In genomic region chr1:120116106-120116505, GRCm38 (mm10) we compare ENCODE assay signal across 9 mouse cellular contexts. TPM values are rescaled to one million over a fixed set of nuclear protein-coding genes. Genes with fewer than 3 reads are reported as not detected.
A peak's percentile ranks its signal among the peaks of the same experiment; 100 is the strongest.
DNase-seq lines count a peak whose midpoint lies in the region; ATAC-seq lines count a peak whose summit lies in the region.
"Had no signal": no experiment of that assay in that cellular context is flagged by ENCODE, and none has a peak within 500 bp of the region (broad histone marks: within the 10 kb centered on the region; RNA-seq: fewer than 3 reads in every experiment).

No protein-coding gene starts in this region.

- peak; percentile 31 for DNase-seq in gastrocnemius, adult 18-20 months (ENCODE audit: low spot score)
- no peak for DNase-seq in gastrocnemius, postnatal 36 days
- DNase-seq in right cerebral cortex, postnatal 10 days (ENCODE audit: low spot score in 2 of 2), result peak; percentile 39 to 49
- DNase-seq in right cerebral cortex, postnatal 36 days (ENCODE audit: low spot score in 2 of 2), result no peak
- peak; percentile 91 for DNase-seq in kidney, adult 9 months
- DNase-seq in Muller cell, postnatal 12 days (ENCODE audit: inconsistent ontology term), result no peak
- DNase-seq in thymus, postnatal 0 days (ENCODE audit: low spot score), result no peak

- H3K36me3 ChIP-seq in stomach, embryonic 16.5 days (ENCODE audit: control insufficient read depth, insufficient read depth, low read length), result peaks cover 27% of the 10 kb centered on the region

- peaks cover 5% of the 10 kb centered on the region; the same call in 1 of the 2 replicates for H3K9me3 ChIP-seq in stomach, embryonic 16.5 days (replicated peaks; ENCODE audit: control insufficient read depth, low read length)

- H3K27ac ChIP-seq in stomach, embryonic 16.5 days (ENCODE audit: low read length), result no peak overlapping the region
- H3K27ac ChIP-seq: liver, embryonic 14.5 days had no signal

- ATAC-seq in stomach, embryonic 16.5 days (ENCODE audit: insufficient read depth, low FRiP score), result 0 out of 2 replicates have a peak, but pooled peaks have one; percentile 1

- no peak overlapping the region for H3K4me2 ChIP-seq in stomach, embryonic 16.5 days (ENCODE audit: low read depth, low read length)

- no peaks in the 10 kb centered on the region for H3K27me3 ChIP-seq in stomach, embryonic 16.5 days (ENCODE audit: control insufficient read depth, insufficient read depth, low read length)

- 77% methylated on average over 11 of the region's 11 CpGs for WGBS in stomach, embryonic 16.5 days

- peaks cover 22% of the 10 kb centered on the region for H3K4me1 ChIP-seq in stomach, embryonic 16.5 days (ENCODE audit: control insufficient read depth, insufficient read depth, low read length)

- H3K4me3 ChIP-seq in stomach, embryonic 16.5 days (replicated peaks; ENCODE audit: low read length), result no peak overlapping the region

- H3K9ac ChIP-seq in stomach, embryonic 16.5 days (ENCODE audit: low read length), result no peak overlapping the region
- H3K9ac ChIP-seq: liver, embryonic 14.5 days had no signal

- intact Hi-C loops in gastrocnemius, postnatal 36 days (cut with DNase I), result no loop called here

RNA-seq across cellular contexts. Expression of gene Dbi, which starts 4.8 kb away (rescaled TPM):
- total RNA-seq in gastrocnemius, adult 18-20 months (2021), result 100 to 1,000 TPM; 135 to 165 TPM
- 100 to 1,000 TPM; 143 to 145 TPM for total RNA-seq in gastrocnemius, postnatal 36 days (2021)
- 893 and 962 TPM in 2 replicates for polyA plus RNA-seq in stomach, embryonic 16.5 days (2015; fragmentation: Nextera tagmentation; extraction: Ambion mirVana)
- polyA plus RNA-seq in thymus, postnatal 0 days (2015; fragmentation: Nextera tagmentation; extraction: Ambion mirVana), result 518 and 575 TPM in 2 replicates

RNA-seq across cellular contexts. Expression of gene 3110009E18Rik, which starts 4.9 kb away (rescaled TPM):
- total RNA-seq in gastrocnemius, adult 18-20 months (2021), result 1 to 10 TPM; 4.6 to 5.7 TPM
- 1 to 10 TPM; 3.2 to 4.8 TPM for total RNA-seq in gastrocnemius, postnatal 36 days (2021)
- 11.9 and 13.2 TPM in 2 replicates for polyA plus RNA-seq in stomach, embryonic 16.5 days (2015; fragmentation: Nextera tagmentation; extraction: Ambion mirVana)
- polyA plus RNA-seq in thymus, postnatal 0 days (2015; fragmentation: Nextera tagmentation; extraction: Ambion mirVana), result 55.5 and 56.4 TPM in 2 replicates

RNA-seq across cellular contexts. Expression of gene Tmem37, which starts 42.2 kb away (rescaled TPM):
- total RNA-seq in gastrocnemius, adult 18-20 months (2021), result 10 to 100 TPM; 13.0 to 22.9 TPM
- total RNA-seq in gastrocnemius, postnatal 36 days (2021), result 10 to 100 TPM in 1 of 2 experiments, 1 to 10 TPM in 1; 8.5 to 13.7 TPM
- 19.4 and 24.8 TPM in 2 replicates for polyA plus RNA-seq in stomach, embryonic 16.5 days (2015; fragmentation: Nextera tagmentation; extraction: Ambion mirVana)
- polyA plus RNA-seq in thymus, postnatal 0 days (2015; fragmentation: Nextera tagmentation; extraction: Ambion mirVana), result 11.3 and 11.4 TPM in 2 replicates

Comparison
In these comparisons a context has a peak if more than half of its experiments do, and no peak if none do; other contexts are left out.
1. DNase-seq: peak in gastrocnemius, adult 18-20 months (single experiment), right cerebral cortex, postnatal 10 days (2 of 2) and kidney, adult 9 months (single experiment); none in gastrocnemius, postnatal 36 days (0 of 2), right cerebral cortex, postnatal 36 days (0 of 2), Muller cell, postnatal 12 days (single experiment) and thymus, postnatal 0 days (single experiment).